Mouse (Mus musculus): ENCODE results near the gene Nek10. TPM values are rescaled to one million over a fixed set of nuclear protein-coding genes. Genes with fewer than 3 reads are reported as not detected.
"Not testable (repeated sequence)": the region's sequence is repeated elsewhere in the genome, so short reads cannot be mapped to it uniquely, and the experiment has no call there.

Gene Nek10
- 0.01 TPM in 1 of 2 replicates, not detected in the other for polyA plus RNA-seq (2012; rRNA removed)

- not testable (repeated sequence) for H3K4me3 ChIP-seq (ENCODE audit: extremely low read depth, insufficient read depth, insufficient read length); DNase-seq (ENCODE audit: low read depth in 1 of 2, low spot score in 2 of 2); H3K27ac ChIP-seq (ENCODE audit: insufficient read depth, low read length)
Measured at GRCm38 (mm10) chr14:14803115-14803514, at the start of gene Nek10. Gene Nek10, plus strand, starts transcription at chr14:14803415.

GRCm38 (mm10) chr14:14781169-14781568 is 22.0 kb upstream of the Nek10 start:
- no peaks in the 10 kb centered on the region for H3K27me3 ChIP-seq (ENCODE audit: control insufficient read depth, insufficient read depth, low read length)
- DNase-seq (ENCODE audit: low read depth in 1 of 2, low spot score in 2 of 2): no peak
- H3K4me3 ChIP-seq (ENCODE audit: extremely low read depth, insufficient read depth, insufficient read length): no peak overlapping the region
- no peak overlapping the region for H3K27ac ChIP-seq (ENCODE audit: insufficient read depth, low read length)
- H3K4me1 ChIP-seq (ENCODE audit: control insufficient read depth, insufficient read depth, insufficient read length): no peaks in the 10 kb centered on the region
- peaks cover 4% of the 10 kb centered on the region; the same call in 1 of the 2 replicates for H3K36me3 ChIP-seq (ENCODE audit: control insufficient read depth, insufficient read depth, low read length)
- WGBS: 82% methylated on average over 2 of the region's 2 CpGs
- no peak for TF ChIP-seq POLR2A (IDR thresholded peaks at IDR 0.05; ENCODE audit: low read depth, low read length)

More at GRCm38 (mm10) chr14:14803115-14803514, at the start of gene Nek10:
- 92% methylated on average over 2 of the region's 2 CpGs for WGBS
- H3K27me3 ChIP-seq (ENCODE audit: control insufficient read depth, insufficient read depth, low read length); H3K4me1 ChIP-seq (ENCODE audit: control insufficient read depth, insufficient read depth, insufficient read length); H3K36me3 ChIP-seq (ENCODE audit: control insufficient read depth, insufficient read depth, low read length): not testable (repeated sequence)

GRCm38 (mm10) chr14:14784223-14784622 is 19.0 kb upstream of the Nek10 start:
- no peak overlapping the region for H3K4me3 ChIP-seq (ENCODE audit: extremely low read depth, insufficient read depth, insufficient read length)
- H3K27me3 ChIP-seq (ENCODE audit: control insufficient read depth, insufficient read depth, low read length): no peaks in the 10 kb centered on the region
- H3K4me1 ChIP-seq (ENCODE audit: control insufficient read depth, insufficient read depth, insufficient read length): no peaks in the 10 kb centered on the region
- peaks cover 8% of the 10 kb centered on the region for H3K36me3 ChIP-seq (ENCODE audit: control insufficient read depth, insufficient read depth, low read length)
- DNase-seq (ENCODE audit: low read depth in 1 of 2, low spot score in 2 of 2): no peak
- no peak for TF ChIP-seq CTCF (IDR thresholded peaks at IDR 0.05; ENCODE audit: extremely low read depth, insufficient read depth, insufficient read length, insufficient replicate concordance)
- TF ChIP-seq POLR2A (IDR thresholded peaks at IDR 0.05; ENCODE audit: low read depth, low read length): no peak
- no peak overlapping the region for H3K27ac ChIP-seq (ENCODE audit: insufficient read depth, low read length)
- 81% methylated on average over 1 of the region's 1 CpGs for WGBS

- Histone ChIP-seq H3K4me1 (ENCODE audit: control insufficient read depth, insufficient read depth, insufficient read length) (no peaks in the 10 kb centered on the region), H3K36me3 (ENCODE audit: control insufficient read depth, insufficient read depth, low read length) (peaks cover 10% of the 10 kb centered on the region), H3K27ac (ENCODE audit: insufficient read depth, low read length) (no peak overlapping the region), H3K27me3 (ENCODE audit: control insufficient read depth, insufficient read depth, low read length) (no peaks in the 10 kb centered on the region), H3K4me3 (ENCODE audit: extremely low read depth, insufficient read depth, insufficient read length) (no peak overlapping the region)
- no peak for DNase-seq (ENCODE audit: low read depth in 1 of 2, low spot score in 2 of 2)
- WGBS: 89% methylated on average over 1 of the region's 1 CpGs
- TF ChIP-seq CTCF (IDR thresholded peaks at IDR 0.05; ENCODE audit: extremely low read depth, insufficient read depth, insufficient read length, insufficient replicate concordance) (no peak), POLR2A (IDR thresholded peaks at IDR 0.05; ENCODE audit: low read depth, low read length) (no peak)
Measured at GRCm38 (mm10) chr14:14786979-14787378, 16.2 kb upstream of the Nek10 start.

- Histone ChIP-seq H3K27ac (ENCODE audit: insufficient read depth, low read length) (no peak overlapping the region), H3K27me3 (ENCODE audit: control insufficient read depth, insufficient read depth, low read length) (no peaks in the 10 kb centered on the region), H3K4me3 (ENCODE audit: extremely low read depth, insufficient read depth, insufficient read length) (no peak overlapping the region), H3K4me1 (ENCODE audit: control insufficient read depth, insufficient read depth, insufficient read length) (no peaks in the 10 kb centered on the region), H3K36me3 (ENCODE audit: control insufficient read depth, insufficient read depth, low read length) (peaks cover 10% of the 10 kb centered on the region)
- TF ChIP-seq POLR2A (IDR thresholded peaks at IDR 0.05; ENCODE audit: low read depth, low read length) (no peak), CTCF (IDR thresholded peaks at IDR 0.05; ENCODE audit: extremely low read depth, insufficient read depth, insufficient read length, insufficient replicate concordance) (no peak)
- WGBS: 96% methylated on average over 4 of the region's 4 CpGs
- no peak for DNase-seq (ENCODE audit: low read depth in 1 of 2, low spot score in 2 of 2)
Measured at GRCm38 (mm10) chr14:14789840-14790470, 13.3 kb upstream of the Nek10 start.

- H3K27ac ChIP-seq (ENCODE audit: insufficient read depth, low read length): no peak overlapping the region
- no peak for DNase-seq (ENCODE audit: low read depth in 1 of 2, low spot score in 2 of 2)
- H3K27me3 ChIP-seq (ENCODE audit: control insufficient read depth, insufficient read depth, low read length): no peaks in the 10 kb centered on the region
- H3K4me1 ChIP-seq (ENCODE audit: control insufficient read depth, insufficient read depth, insufficient read length): peaks cover 4% of the 10 kb centered on the region; the same call in 1 of the 2 replicates
- TF ChIP-seq CTCF (IDR thresholded peaks at IDR 0.05; ENCODE audit: extremely low read depth, insufficient read depth, insufficient read length, insufficient replicate concordance) (no peak), POLR2A (IDR thresholded peaks at IDR 0.05; ENCODE audit: low read depth, low read length) (no peak)
- H3K4me3 ChIP-seq (ENCODE audit: extremely low read depth, insufficient read depth, insufficient read length): no peak overlapping the region
- peaks cover 3% of the 10 kb centered on the region; the same call in 1 of the 2 replicates for H3K36me3 ChIP-seq (ENCODE audit: control insufficient read depth, insufficient read depth, low read length)
- WGBS: 46% methylated on average over 5 of the region's 5 CpGs
Measured at GRCm38 (mm10) chr14:14799861-14800260, 3.4 kb upstream of the Nek10 start.

GRCm38 (mm10) chr14:14800332-14800731 is 2.9 kb upstream of the Nek10 start:
- H3K4me1 ChIP-seq (ENCODE audit: control insufficient read depth, insufficient read depth, insufficient read length): peaks cover 4% of the 10 kb centered on the region; the same call in 1 of the 2 replicates
- H3K4me3 ChIP-seq (ENCODE audit: extremely low read depth, insufficient read depth, insufficient read length): no peak overlapping the region
- no peak for TF ChIP-seq CTCF (IDR thresholded peaks at IDR 0.05; ENCODE audit: extremely low read depth, insufficient read depth, insufficient read length, insufficient replicate concordance)
- TF ChIP-seq POLR2A (IDR thresholded peaks at IDR 0.05; ENCODE audit: low read depth, low read length): no peak
- peaks cover 2% of the 10 kb centered on the region; the same call in 1 of the 2 replicates for H3K36me3 ChIP-seq (ENCODE audit: control insufficient read depth, insufficient read depth, low read length)
- H3K27me3 ChIP-seq (ENCODE audit: control insufficient read depth, insufficient read depth, low read length): no peaks in the 10 kb centered on the region
- 56% methylated on average over 4 of the region's 4 CpGs for WGBS
- no peak overlapping the region for H3K27ac ChIP-seq (ENCODE audit: insufficient read depth, low read length)
- no peak for DNase-seq (ENCODE audit: low read depth in 1 of 2, low spot score in 2 of 2)
